Mouse (Mus musculus) left cerebral cortex, adult 8-10 months (tissue): ENCODE measurements at regions not wholly inside any gene's neighbourhood (a gene's known extent, or its start where the extent isn't known, plus 50 kb on each side); places are given as distances from the start of the nearest gene placed in this dataset.

ENCODE experiments used
- DNase-seq, 2 experiments: peaks; one replicate each; pipeline ENCODE4 v3.0.0; 2022; ENCODE audit warnings: low spot score in 2 of 2

GRCm38 (mm10) chr15:55962093-55962492 is 1515.3 kb downstream of the Slc22a22 start:
- DNase-seq = no peak
